Mouse (Mus musculus) macrophage (primary cell): ENCODE measurements around the gene Cog4. TPM values are rescaled to one million over a fixed set of nuclear protein-coding genes. Genes with fewer than 3 reads are reported as not detected.
"Not testable (repeated sequence)": the region's sequence is repeated elsewhere in the genome, so short reads cannot be mapped to it uniquely, and the experiment has no call there.

Experiments used
- H3K27ac ChIP-seq: fragments of 350-480 bp; formaldehyde crosslinking; 2 replicates; pipeline ENCODE4 v1.9.0; 2021
- H3K36me3 ChIP-seq: fragments of 350-480 bp; formaldehyde crosslinking; 2 replicates; pipeline ENCODE4 v1.9.0; 2021; ENCODE audit errors: inconsistent target
- H3K4me3 ChIP-seq: fragments of 350-480 bp; formaldehyde crosslinking; 2 replicates; pipeline ENCODE4 v1.9.0; 2021; ENCODE audit errors: inconsistent target
- H3K79me2 ChIP-seq: fragments of 350-480 bp; formaldehyde crosslinking; 2 replicates; pipeline ENCODE4 v1.9.0; 2021; ENCODE audit errors: inconsistent target
- WGBS: methylation state at CpG from one replicate; pipeline ENCODE4 v1.1.7; 2026; ENCODE audit warnings: inconsistent platforms; ENCODE audit not compliant: missing documents; 5-methylcytosine and 5-hydroxymethylcytosine counted together
- polyA plus RNA-seq: library from polyadenylated mRNA; stranded (reverse); fragments of 250-400 nt; gene quantifications from 3 replicates; pipeline ENCODE4 v1.2.4, GENCODE M21; 2018; ENCODE audit warnings: inconsistent platforms

Cog4 gene
- polyA plus RNA-seq, 1 experiment from 2014 or later = 29.1 TPM

GRCm38 (mm10) chr8:110847645-110848495 lies 1.5 kb downstream of the Cog4 start:
- Histone ChIP-seq H3K4me3 (peak overlapping the region; percentile 100), H3K27ac (peak overlapping the region; percentile 84)
- WGBS = 65% methylated on average over 14 of the region's 14 CpGs

DNA sequence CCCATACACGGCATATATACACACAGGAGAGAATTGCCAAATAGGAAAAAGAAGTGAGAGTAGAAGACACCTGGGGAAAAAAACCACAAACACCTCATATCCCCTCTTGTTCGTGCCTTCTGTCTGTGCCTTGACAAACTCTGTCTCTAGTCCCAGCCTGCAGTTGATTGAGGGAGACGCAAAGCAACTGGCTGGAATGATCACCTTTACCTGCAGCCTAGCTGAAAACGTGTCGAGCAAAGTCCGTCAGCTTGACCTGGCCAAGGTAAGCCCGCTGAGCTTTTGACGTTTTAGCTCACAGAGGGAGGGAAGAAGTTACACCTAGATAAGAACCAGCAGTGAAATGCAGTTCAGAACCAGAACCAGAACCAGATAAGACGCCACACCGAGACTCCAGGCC lies 4.8 kb downstream of the Cog4 start:
- Histone ChIP-seq H3K27ac (no peak overlapping the region), H3K36me3 (peaks cover 63% of the 10 kb centered on the region), H3K4me3 (no peak overlapping the region), H3K79me2 (peaks cover 34% of the 10 kb centered on the region)
- 91% methylated on average over 10 of the region's 10 CpGs for WGBS

More at GRCm38 (mm10) chr8:110847645-110848495, 1.5 kb downstream of the Cog4 start:
- Histone ChIP-seq H3K36me3 (peaks cover 52% of the 10 kb centered on the region), H3K79me2 (peaks cover 67% of the 10 kb centered on the region)

DNA sequence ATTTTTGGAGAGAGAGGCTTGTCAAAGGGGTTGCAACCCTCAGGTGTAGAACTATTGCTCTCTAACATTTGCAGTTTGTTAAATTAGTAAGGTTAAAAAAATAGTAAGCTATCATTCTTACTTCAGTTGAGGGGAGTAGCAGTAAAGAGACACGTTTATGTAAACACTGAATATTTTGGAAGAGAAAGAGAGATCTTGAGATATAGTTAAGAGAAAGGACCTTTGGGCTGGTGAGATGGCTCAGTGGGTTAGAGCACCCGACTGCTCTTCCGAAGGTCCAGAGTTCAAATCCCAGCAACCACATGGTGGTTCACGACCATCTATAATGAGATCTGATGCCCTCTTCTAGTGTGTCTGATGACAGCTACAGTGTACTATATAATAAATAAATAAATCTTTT lies 9.7 kb downstream of the Cog4 start:
- WGBS = 91% methylated on average over 3 of the region's 4 CpGs

GRCm38 (mm10) chr8:110856760-110857461 lies 10.5 kb downstream of the Cog4 start:
- H3K36me3 ChIP-seq = peaks cover 73% of the 10 kb centered on the region

More for the DNA sequence above, 9.7 kb downstream of the Cog4 start:
- peaks cover 76% of the 10 kb centered on the region for H3K36me3 ChIP-seq
- H3K4me3 ChIP-seq, H3K79me2 ChIP-seq, H3K27ac ChIP-seq: not testable (repeated sequence)

DNA sequence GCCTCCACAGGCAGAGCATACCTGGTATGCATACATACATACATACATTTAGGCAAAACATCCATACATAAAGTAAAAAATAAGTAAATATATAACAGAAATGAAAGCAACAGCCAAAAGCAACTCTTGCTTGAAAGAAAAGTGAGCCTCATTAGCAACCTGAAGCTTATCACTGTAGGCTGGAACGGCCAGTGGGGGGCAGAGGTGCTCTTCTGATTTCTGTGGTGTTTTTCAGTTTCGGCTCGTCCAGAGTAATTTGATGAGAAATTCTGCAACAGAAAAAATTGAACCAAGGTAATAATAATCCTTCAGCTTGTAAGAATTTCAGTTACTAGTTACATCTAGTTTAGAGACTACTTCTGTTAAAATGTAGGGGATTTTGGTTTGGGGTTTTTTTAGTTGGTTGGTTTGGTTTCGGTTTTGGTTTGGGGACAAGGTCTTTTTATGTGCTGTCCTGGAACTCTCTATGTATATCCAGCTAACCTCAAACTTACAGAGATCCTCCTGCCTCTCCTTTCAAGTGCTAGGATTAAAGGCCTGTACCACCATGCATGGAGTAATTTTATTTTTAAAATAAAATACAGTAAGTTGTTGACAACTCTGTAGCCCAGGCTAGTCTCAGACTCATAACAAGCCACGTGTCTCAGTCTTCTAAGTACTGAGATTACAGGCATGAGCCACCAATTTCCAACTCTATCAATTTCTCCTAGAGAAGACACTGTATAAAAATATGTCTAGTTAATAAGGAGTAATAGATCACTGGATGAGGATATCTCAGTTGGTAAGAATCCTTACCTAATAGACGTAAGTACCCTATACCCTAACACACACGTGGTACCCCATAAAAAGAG lies 13.5 kb downstream of the Cog4 start:
- Histone ChIP-seq H3K4me3 (peak overlapping the region; percentile 5; the same call in 1 of the 2 replicates), H3K36me3 (peaks cover 73% of the 10 kb centered on the region), H3K79me2 (no peaks in the 10 kb centered on the region), H3K27ac (no peak overlapping the region)
- 37% methylated on average over 7 of the region's 7 CpGs for WGBS

More at GRCm38 (mm10) chr8:110856760-110857461, 10.5 kb downstream of the Cog4 start:
- Histone ChIP-seq H3K79me2 (no peaks in the 10 kb centered on the region), H3K27ac (no peak overlapping the region), H3K4me3 (no peak overlapping the region)
- WGBS = 76% methylated on average over 3 of the region's 5 CpGs

- H3K79me2 ChIP-seq, H3K4me3 ChIP-seq, H3K27ac ChIP-seq: not testable (repeated sequence)
- WGBS = 95% methylated on average over 5 of the region's 7 CpGs
- peaks cover 77% of the 10 kb centered on the region for H3K36me3 ChIP-seq
Measured at GRCm38 (mm10) chr8:110861347-110862025, 15.1 kb downstream of the Cog4 start.

DNA sequence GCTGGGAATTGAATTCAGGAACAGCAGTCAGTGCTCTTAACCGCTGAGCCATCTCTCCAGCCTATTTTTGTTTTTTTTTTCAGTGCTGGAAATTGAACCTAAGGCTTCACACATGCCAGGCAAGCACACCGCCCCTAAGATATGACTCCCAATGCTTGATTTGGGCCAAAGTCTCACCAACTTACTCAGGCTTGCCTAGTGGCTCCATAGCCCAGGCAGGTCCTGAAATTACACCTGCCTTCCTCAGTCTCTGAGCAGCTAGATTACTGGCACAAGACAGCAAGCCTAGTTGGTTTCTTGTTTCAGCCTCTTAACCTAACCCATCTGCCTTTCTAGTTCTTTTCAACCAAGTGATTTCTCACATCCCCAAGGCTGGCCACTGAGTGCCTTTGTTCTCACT lies 24.1 kb downstream of the Cog4 start:
- no peak overlapping the region for H3K27ac ChIP-seq
- no peaks in the 10 kb centered on the region for H3K79me2 ChIP-seq
- no peak overlapping the region for H3K4me3 ChIP-seq
- WGBS = 92% methylated on average over 2 of the region's 2 CpGs
- peaks cover 98% of the 10 kb centered on the region for H3K36me3 ChIP-seq

- Histone ChIP-seq H3K27ac (no peak overlapping the region), H3K36me3 (peaks cover 95% of the 10 kb centered on the region), H3K79me2 (no peaks in the 10 kb centered on the region), H3K4me3 (no peak overlapping the region)
- WGBS = 92% methylated on average over 4 of the region's 4 CpGs
Measured at GRCm38 (mm10) chr8:110877862-110878261, 31.5 kb downstream of the Cog4 start.

DNA sequence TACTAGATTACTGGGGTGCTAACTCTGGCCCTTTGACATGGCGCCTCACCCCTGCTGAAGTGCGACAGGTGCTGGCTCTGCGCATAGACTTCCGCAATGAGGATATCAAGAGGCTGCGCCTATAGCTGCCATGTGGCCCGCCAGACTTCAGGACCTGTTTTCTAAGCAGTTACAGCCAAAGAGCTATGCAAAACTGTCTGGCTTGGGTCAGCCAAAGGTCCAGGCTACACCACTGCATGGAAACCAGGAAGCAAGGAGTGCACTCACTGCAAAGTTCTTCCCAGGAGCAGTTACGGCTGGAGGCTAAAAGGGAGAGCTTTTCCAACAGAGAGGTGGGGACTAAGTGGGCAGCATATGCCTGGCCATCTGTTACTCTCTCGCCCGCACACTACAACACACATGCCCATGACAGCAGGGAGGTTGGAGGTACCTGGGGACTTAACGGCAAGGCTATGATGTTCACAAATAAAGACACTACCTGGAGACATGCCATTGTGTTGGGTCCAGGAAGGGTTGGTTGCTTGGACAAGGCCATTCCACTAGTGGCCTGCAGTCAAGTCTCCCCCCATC lies 35.4 kb downstream of the Cog4 start:
- peaks cover 70% of the 10 kb centered on the region for H3K36me3 ChIP-seq
- no peaks in the 10 kb centered on the region for H3K79me2 ChIP-seq
- no peak overlapping the region for H3K27ac ChIP-seq
- 96% methylated on average over 10 of the region's 10 CpGs for WGBS
- no peak overlapping the region for H3K4me3 ChIP-seq

- WGBS = 93% methylated on average over 13 of the region's 18 CpGs
- H3K4me3 ChIP-seq = no peak overlapping the region
- peaks cover 51% of the 10 kb centered on the region for H3K36me3 ChIP-seq
- no peaks in the 10 kb centered on the region for H3K79me2 ChIP-seq
- H3K27ac ChIP-seq = no peak overlapping the region
Measured at GRCm38 (mm10) chr8:110883824-110884223, 37.4 kb downstream of the Cog4 start.

DNA sequence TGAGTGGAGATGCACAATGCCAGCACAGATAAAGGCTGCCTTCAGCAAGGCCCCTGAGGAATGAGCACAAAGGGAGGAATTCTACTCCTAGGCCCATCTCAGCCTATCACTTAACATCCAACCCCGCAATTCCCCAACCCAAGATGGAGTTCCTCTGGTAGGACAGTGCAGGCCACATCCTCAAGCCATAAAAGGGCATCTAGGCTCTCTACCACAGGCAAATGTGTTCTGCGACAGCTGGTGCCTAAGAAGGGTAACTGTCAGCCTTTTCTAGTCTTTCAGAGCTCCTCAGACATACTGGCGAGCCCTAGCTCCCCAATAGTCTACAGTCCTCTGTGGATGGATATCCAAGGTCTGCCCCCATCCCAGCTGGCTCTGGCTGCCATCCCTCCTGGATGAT lies 40.2 kb downstream of the Cog4 start:
- H3K36me3 ChIP-seq = peaks cover 32% of the 10 kb centered on the region

GRCm38 (mm10) chr8:110887551-110887950 lies 41.2 kb downstream of the Cog4 start:
- WGBS = 97% methylated on average over 10 of the region's 10 CpGs

More for the DNA sequence above, 40.2 kb downstream of the Cog4 start:
- Histone ChIP-seq H3K4me3 (no peak overlapping the region), H3K27ac (no peak overlapping the region), H3K79me2 (no peaks in the 10 kb centered on the region)
- WGBS = 91% methylated on average over 3 of the region's 3 CpGs

DNA sequence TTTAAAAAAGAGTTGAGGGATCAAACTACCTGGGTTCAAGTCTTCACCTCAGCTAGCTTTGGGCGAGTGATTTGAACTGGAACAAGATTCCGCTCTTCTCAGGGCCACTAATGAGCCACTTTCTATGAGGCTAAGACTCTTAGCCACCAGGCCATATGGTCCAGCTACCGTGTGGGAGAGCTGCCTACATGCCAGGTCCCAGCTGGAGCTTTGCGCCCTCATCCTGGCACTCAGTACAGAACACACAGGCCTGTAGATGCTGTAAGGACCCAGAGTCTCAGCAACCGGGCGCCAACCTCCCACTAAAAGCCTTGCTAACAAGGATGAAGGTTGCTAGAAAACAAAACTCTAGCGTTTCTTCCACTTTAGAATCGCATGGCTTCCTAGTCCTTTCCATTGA lies 42.0 kb downstream of the Cog4 start:
- peaks cover 14% of the 10 kb centered on the region; the same call in 1 of the 2 replicates for H3K36me3 ChIP-seq
- H3K4me3 ChIP-seq = no peak overlapping the region
- WGBS = 97% methylated on average over 8 of the region's 8 CpGs
- H3K27ac ChIP-seq = no peak overlapping the region
- H3K79me2 ChIP-seq = no peaks in the 10 kb centered on the region

More at GRCm38 (mm10) chr8:110887551-110887950, 41.2 kb downstream of the Cog4 start:
- Histone ChIP-seq H3K36me3 (peaks cover 23% of the 10 kb centered on the region; the same call in 1 of the 2 replicates), H3K27ac (no peak overlapping the region), H3K79me2 (no peaks in the 10 kb centered on the region), H3K4me3 (no peak overlapping the region)
